Mouse (Mus musculus): ENCODE results near the gene Miox.

The Miox gene

DNA sequence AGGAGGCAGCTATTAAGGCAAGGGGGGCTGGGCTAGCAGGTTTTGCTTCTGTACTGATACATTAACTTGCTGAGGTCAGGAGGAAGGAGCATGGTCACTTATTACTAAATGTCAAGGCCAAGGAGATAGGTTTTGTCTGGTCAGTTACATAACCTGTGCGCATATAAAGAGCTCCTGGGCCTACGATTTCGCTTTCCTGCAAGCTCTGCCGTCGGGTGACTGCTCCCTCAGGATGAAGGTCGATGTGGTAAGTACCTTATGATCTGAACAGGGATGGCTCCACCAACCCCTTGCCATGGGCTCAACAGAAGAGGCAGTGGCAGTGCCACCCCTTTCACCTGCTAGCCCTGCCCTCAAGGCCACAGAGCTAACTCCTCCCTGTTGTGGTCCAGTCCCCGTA, at the start of gene Miox:
TSS of gene Miox (plus strand) at position 128 of the 400 bp plus-strand sequence.
- no peak for DNase-seq

DNA sequence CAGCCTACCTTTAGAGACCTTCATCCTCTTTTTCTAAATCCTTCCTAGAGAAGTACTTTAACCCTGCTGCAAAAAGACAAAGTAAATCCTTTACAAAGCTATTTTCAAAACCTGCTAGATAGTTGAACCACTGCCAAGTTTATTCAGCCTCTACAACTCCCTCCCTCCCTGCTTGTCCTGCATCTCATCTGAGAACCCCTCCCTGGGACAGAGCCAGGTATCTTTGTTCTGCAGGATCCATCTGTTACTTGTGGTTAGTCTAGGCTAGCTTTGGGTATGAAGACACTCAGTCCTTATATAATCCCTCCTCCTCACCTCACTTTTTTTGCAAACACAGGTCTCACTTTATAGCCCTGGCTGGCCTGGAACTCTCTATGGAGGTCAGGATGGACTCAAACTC, 49.2 kb upstream of the Miox start:
- no peak for DNase-seq

DNA sequence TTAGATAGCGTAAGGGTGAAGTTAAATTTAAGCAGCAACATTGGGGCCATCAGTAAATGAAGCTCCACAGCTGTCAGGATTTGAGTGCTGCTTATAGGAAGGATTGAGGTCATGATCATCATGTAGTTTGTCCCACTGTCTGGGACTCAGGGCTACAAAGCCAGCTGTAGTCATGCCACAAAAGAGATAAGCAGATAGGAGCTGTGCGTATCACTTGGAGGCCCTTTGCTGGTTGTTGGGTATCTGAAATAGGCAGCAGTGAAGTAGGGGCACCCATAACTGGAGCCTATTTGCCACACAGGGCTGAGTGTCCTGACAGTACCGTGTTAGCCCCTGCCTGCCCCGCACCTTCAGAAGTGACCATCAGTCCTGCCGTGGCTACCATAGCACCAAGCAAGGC, 48.7 kb upstream of the Miox start:
- DNase-seq = no peak

DNA sequence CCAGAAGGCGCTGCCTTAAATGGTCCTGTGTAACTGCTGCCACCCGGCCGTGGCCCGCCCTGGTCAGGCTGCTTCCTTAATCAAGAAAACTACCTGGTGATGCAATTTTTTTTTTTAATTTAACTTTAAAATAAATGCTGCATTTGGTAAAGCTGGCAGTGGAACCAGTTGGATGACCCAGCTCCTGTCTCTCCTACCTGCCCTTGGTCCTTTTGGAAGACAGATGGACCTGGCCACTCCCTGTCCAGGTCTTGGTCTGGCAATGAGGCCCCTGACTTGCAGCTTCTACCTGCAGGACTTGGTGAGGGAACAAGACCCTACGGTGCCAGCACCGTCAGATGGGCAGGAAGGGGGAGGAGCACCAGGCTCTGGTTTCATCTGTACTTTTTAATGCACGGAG, 48.1 kb upstream of the Miox start:
- peak; percentile 47 for DNase-seq

DNA sequence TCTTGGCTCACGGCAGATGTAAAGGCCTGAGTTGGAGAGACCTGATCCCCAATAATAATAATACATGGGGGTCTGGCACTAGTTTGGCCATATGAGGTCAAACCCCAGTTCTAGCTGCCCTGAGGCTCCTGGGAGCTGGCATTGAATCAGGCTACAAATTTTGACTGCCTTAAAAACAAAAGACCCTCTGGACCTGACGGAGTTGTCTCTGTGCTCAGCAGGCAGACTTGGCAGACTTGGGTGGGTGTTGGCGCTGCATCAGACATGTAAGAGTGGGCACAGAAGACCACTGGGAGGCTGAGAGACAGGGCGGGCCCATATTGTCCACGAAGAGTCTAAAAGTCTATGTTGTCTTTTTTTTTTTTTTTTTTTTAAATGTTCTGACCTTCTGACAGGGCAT, 47.6 kb upstream of the Miox start:
- DNase-seq = no peak

DNA sequence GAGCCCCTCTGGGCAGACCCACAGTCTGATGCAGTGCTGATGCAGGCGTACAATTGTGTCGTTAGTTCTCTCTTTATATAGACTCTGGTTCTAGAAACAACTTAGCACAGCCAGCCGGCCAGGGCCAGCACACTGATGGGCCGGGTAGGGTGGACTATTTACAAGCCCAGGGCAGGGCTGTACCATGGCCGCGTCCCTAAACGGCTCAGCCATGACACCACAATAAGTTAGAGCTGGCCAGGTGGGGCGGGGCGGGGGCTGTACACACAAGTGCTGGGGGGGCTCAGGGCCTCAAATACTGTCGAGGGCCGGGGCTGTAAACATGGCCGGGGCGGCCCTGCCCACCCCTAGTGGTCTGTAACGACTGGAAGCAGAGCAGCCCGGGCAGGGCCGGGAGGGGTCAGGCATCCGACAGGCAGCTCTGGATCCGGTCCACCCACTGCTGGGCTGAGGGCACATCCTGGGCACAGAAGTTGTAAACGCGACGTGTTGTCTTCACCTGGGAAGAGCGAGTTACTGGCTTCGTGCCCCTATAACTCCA, 45.9 kb upstream of the Miox start:
- DNase-seq = no peak

DNA sequence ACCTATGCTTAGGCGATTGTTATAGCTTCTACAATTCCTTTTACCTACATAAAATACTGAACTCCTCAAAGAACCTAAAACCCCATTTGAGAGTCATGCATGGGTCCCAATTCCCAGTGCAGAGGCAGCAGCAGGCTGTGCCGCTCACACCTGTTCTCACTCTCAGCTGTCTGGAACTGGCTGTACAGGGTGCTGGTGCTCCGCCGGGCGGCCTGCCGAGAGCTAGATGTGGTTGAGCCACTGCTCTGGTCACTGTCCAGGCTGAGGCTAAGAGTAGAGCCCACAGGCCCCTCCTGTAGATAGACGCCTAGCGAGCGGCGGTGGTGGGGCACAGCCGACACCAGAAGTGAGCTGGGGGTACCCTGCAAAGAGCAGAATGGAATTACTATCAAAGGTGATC, 44.7 kb upstream of the Miox start:
- DNase-seq = no peak

DNA sequence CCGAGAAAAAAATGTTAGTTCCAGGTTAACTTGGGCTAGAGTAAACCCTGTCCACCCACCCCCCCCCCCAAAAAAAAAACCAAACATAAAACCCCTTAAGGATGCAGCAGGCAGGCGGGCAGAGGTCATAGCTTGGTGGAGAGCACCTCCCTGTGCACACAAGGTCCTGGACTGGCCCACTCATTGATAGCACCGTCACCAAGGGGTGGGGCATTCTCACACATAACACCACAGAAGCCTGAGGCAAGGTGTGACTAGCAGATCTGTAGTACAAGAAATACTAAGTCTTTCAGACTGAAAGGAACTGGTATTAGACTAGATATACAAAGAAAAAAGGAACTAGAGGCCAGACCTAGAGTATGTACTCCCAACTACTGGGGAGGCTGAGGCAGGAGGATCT, 42.7 kb upstream of the Miox start:
- DNase-seq = no peak

DNA sequence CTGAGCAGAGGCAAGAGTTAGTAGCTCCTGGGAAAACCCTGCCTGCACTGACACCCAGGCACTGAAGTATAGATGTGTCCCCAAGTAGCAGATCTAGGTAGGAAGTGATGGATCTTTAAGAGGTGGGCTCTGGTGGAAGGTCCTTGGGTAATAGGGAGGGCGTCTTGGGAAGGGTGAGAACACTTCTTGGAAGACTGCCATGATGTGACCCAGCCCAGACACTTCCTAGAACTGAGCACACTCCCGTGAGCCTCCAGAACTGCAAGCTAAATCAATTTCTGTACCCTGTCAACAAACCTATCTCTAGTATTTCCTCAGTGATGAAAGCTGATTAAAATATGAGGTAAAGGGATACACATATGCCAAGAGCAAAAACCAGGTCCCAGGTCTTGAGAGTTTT, 41.4 kb upstream of the Miox start:
- no peak for DNase-seq

DNA sequence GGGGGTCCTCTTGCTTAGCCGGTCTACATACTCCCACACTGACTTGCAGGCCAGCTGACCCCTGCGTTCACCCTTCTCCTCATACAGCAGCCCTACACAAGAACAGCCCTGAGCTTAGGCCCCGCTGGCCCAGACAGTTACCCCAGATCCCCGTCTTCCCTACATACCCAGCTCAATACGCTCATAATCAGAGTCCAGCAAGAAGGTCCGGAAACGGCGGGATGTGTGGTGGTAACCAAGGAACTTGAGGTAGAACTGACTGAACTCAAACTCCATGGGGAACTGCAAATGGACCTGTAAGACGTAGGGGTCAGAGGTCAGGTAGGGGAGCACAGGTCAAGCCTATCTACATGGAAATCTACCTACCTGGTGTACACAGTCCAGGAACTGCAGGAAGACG, 40.4 kb upstream of the Miox start:
- DNase-seq = no peak

DNA sequence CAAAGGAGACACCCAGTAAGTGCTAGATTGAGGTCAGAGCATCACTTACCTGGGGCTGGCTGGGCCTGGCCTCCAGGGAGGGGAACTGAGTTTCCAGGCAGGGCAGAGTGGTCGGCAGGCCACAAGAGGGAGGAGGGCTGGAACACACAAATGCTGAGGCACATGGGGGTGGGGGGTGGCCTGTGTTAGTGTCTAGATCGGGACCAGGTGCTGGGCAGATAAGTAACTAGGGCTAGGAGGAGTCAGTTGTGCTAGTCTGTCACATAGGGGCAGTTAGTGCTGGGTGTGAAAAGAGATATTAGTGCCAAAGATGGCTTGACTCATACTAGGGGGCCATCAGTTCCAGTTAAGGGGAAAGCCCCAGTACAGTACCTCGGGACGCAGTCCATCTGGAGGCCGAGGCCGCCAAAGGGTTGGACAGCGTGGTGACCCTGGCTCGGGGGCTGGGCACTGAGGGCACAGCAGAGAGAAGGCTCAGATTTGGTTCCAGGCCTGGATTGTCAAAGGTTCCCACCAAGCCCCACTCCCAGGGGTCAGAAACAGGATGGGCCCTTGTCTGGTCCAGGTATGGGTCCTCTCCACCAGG, 38.5 kb upstream of the Miox start:
- DNase-seq = no peak

DNA sequence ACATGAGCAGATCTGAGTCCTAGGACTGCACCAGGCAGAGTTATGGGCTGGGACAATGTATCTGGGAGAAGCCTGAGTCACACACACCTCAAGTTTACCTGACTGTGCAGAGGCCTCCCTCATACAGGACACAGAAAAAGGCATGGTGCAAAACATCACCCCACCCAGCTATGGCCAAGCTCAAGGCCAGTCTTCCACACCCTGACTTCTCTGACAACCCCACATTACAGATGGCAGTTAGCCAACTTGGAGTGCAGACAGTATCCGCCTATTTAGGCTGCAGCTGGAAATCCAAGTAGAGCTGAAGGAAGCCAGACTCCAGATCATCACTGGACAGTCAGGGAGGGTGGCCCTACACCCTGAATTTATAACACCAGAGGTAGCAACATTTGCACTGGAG, 37.7 kb upstream of the Miox start:
- DNase-seq = no peak

DNA sequence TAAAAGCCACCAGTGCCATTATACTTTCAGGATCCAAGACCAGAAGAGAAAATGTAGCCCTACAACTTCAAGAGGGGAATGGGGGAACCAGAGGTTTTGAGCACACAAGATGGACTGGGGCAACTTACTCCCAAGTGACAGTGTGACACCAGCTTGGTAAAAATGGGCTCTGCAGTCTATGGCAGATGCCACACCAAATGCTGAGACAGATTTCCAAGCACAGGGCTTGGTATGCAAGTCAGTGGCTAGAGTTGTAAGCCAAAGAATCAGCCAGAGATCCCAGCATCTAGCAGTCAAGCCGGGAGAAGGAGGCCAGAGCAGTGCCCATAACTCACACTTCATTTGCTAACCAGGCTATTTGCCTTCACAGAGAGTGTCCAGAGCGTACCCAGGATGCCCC, 36.5 kb upstream of the Miox start:
- DNase-seq = no peak

DNA sequence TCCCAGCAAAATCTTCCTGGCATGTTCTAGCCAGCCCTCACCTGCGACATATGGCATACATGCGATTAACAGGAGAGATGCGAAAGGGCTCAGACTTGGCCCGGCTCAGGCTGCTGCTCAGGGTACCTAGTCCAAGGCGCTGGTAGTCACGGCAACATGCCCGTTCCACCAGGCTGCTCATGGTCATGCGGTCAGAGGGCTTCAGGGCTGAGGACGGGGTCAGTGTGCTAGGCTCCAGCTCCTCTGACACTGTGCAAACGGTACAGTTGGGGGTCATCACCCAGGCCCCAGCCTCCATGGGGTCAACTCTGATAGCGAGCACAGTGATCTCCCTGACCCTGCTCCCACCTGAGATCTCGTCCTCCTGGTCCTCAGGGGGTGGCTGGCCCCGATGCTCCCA, 34.0 kb upstream of the Miox start:
- no peak for DNase-seq

DNA sequence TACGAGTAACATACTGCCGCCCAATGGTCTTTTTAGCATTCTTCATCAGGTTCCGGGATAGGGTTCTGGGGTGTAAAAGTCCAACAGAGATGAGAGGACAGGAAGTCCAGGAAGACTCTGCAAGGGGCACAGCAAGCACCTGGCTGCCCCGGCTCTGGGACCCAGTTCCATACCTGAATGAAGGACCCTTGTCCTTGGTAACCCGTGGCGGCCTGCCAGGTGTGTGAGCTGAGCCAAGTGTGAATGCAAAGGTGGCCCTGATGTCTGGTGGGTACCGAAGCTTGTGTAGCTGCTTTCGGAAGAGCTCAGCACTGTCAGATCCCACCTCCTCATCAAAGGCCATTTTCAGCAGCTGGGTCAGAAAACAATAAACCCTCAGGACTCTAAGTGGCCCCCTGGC, 33.6 kb upstream of the Miox start:
- DNase-seq = no peak

DNA sequence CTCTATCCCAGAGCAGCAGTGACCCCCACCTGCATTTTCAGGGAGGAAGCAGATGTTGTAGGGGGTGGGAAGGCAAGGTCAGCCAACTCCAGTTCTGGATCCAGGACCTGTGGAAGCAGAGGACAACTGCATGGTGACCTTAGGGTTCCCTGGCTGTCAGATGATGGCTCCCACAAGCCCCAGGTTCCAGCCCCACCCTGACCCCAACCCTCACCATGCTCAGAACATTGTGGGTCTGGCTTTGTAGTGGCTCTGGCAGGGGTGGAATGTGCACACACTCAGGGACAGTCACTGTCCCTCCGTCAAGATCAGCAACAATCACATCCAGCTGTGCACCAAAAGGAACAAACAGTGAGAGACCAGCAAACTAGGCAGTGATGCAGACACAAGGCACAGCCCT, 28.2 kb upstream of the Miox start:
- DNase-seq = no peak

DNA sequence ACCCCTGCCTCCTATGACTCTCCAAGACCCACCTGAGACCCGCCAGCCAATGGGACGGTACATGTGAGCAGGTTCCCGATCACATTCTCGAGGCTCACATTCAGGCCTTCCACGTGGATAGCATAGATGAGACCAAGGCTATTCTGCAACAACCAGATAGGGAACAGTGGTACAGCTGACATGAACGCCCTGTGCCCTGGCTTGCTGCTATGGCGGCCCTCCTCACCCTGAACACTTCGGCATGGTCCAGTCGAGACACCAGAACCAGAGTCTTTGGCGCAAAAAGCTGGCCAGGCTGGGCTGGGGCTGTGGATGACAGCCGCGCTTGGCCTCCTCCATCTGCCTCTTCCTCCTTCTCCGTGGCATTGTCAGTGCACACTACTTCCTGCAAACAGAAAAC, 26.7 kb upstream of the Miox start:
- no peak for DNase-seq

DNA sequence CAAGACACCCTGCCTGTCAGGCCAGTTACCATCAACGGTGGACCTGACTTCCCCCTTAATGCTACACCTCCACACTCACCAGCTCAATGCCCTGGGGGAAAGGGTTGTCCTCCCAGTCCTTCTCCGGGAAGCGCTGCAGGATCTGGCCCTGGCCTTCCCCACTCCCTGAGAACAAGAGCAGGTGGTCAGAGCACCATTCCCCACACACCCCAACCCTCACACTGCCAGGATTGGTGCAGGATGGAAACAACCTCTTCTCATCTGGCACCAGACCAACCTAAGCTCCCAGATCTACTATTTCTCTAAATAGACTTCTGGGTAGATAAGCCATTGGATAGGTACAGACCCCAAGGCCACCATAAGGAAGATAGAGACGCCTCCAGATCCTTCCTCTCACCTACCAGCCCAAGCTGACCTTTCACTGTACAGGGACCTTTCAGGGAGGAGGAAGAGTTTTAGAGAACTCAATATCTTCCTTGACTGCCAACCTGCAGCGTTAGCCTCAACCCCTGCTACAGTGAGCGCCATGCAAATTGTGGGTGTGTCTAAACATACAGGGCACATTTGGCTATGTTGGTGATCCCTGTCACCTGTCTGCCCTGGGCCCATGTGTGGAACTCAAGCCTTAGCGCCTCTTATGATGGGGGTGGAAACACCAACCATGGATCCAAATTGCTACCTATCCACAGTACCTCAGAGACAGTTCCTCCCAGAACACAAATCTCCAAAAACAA, 25.6 kb upstream of the Miox start:
- DNase-seq = peak; percentile 8

DNA sequence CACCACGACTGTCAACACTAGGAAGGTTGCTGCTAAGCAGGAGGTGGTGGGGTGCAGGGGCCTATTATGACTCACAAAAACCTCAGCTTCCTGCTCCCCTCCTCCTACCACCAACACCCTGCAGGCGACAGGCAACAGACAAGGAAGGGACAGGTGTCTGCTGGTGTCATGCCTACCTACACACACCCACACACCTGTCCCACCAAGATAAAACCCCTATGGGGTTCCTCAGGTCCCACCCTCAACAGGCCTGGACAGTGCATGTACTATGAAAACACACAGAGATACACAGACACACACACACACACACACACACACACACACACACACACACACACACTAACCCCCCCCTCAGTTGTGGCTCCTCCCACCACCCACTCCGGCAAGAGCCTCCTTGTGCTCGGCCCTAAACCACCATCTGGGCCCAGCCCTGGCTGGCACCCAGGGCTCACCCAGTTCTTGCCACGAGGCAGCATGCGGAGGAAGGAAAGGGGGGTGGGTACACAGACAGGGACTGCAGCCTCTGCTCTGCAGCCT, 24.2 kb upstream of the Miox start:
- peak; percentile 87 for DNase-seq

DNA sequence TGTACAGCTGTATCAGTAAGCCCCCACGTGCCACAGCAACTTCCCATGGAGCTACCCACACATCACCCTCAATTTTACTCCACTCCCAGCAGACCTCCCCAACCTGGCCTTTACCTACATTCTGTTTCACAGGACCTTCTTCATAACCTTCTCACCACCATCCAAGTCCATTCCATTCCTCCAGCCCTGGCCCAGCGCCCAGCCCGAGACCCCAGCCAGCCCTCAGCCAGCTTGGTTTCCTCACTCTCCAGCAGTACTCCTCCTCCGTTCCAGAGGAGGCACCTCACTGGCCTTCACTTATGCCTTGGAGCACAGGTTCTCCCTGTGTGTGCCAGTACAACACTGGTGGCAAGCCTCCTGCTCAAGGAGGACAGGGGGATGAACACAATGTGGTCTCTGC, 20.8 kb upstream of the Miox start:
- DNase-seq = peak; percentile 6

DNA sequence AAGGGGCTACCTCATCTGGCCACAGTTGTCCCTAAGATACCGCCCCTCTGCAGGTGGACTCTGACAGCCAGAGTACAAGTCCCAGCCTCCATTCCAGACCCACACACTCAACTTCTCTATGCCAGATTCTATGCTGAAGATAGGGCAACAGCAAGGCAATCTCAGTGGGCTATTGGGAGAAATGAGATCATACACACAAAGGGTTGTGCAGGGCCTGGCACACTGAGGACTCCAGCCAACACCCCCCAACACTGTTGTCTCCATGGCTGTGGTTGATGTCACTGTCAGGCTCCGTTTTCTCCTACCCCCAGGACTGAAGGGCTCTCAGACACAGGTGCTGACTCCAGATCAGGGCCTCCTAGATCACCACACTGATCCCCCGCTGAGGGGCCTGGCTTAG, 20.1 kb upstream of the Miox start:
- no peak for DNase-seq

DNA sequence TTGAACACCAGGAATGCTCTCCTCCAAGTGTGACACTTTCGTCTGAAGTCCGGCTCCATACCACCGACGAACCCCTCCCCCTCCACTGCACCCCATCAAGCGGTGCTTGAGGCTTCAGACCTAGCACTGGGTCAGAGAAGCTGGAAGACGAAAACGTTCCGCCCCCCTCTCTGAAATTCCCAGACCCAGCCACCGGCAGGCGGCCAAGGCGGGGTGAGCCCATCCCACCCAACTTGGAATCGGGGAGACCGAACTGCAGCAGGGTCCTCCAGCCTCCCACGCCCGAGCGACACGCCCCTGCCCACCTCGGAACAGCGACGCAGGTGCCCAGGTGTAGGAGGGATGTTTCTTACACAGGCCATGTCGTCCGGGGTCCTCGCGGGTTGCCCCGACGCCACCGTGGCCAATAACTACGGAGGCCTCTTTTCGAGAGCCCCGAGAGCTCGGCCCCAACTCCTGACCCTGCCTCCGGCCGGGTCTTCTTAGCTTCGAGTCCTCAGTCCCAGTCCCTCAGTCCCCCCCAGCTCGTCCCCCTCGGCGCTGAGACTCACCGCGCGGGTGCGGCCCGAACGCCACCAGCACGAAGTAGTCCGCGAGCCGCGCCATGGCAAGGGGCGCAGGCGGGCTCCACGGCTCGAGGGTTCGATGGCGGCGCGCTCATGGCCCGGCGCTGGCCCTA, 19.5 kb upstream of the Miox start:
- DNase-seq = peak; percentile 57

DNA sequence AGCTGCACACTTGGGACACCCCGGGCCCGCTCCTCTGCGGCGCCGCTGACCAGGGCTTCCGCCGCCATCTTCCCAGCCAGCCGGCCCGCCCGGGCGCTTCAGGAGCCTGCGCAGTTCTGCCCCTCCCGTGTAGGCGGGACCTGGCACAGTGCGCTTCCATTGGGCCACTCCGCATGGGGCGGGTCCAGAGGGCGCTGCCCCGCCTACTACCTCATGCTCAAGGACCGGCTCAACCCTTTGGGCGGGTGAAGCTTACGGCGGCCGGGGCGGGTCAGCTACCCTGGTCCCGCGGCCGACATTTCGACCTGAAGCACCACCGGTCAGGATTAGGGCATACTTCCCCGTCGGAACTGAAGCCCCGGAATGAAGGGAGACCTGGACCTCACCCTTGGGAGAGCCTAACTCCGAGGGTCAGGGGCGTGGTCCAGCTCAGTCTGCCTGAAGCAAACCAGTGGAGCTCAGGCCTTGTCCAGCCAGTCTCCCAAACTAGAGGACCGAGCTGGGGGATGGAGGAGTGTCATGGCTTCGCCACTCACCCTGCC, 18.9 kb upstream of the Miox start, which contains the start of gene Sbf1:
TSS of gene Sbf1 (minus strand) at position 122 of the 542 bp plus-strand sequence.
- peak; percentile 97 for DNase-seq

DNA sequence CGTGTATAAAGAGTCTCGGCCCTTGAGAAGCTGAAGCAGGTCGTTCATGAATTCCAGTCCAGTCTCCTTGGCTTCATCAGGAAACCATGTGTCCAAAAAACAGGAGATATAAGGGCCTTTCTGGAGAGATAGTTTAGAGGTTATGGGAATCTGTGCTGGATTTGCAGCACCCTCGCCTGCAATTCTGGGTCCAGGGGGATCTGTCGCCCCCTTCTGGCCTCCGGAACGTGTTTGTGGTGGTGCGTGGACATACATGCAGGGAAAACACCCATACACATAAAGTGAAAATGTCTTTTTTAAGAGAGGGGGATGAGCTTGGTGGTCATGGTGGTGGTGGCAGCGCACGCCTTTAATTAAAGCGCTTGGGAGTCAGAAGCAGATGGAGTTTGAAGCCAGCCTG, 18.1 kb upstream of the Miox start:
- DNase-seq = peak; percentile 56
